Mouse (Mus musculus) C2C12 (cell line): Measurements from ENCODE around the gene Dcaf12. TPM values are rescaled to one million over a fixed set of nuclear protein-coding genes. Genes with fewer than 3 reads are reported as not detected.

ENCODE experiments used
- H3K27me3 ChIP-seq: one replicate; pipeline ENCODE4 v1.6.1; 2011; ENCODE audit not compliant: control insufficient read depth, insufficient read depth, insufficient read length
- H3K36me3 ChIP-seq: one replicate; pipeline ENCODE4 v1.6.1; 2011; ENCODE audit not compliant: control insufficient read depth, insufficient read depth
- H3K4me3 ChIP-seq: one replicate; pipeline ENCODE4 v1.5.1; 2011; ENCODE audit warnings: mild to moderate bottlenecking, control low read depth; ENCODE audit not compliant: poor library complexity, insufficient read depth, severe bottlenecking
- H3K79me2 ChIP-seq: one replicate; pipeline ENCODE4 v1.6.1; 2011; ENCODE audit not compliant: control insufficient read depth, insufficient read depth
- H3K79me3 ChIP-seq: one replicate; pipeline ENCODE4 v1.6.1; 2011; ENCODE audit warnings: low read depth, control low read depth
- H3ac ChIP-seq: one replicate; pipeline ENCODE3; 2011; ENCODE audit warnings: low read depth; ENCODE audit not compliant: control insufficient read depth, insufficient read length
- CEBPB ChIP-seq: IDR thresholded peaks from one replicate; pipeline ENCODE4 v1.6.1; 2011; ENCODE audit warnings: low read depth, mild to moderate bottlenecking, control low read depth, moderate library complexity
- CTCF ChIP-seq: IDR thresholded peaks from one replicate; pipeline ENCODE4 v1.5.1; 2011; ENCODE audit not compliant: control insufficient read depth, insufficient read depth, insufficient read length
- FOSL1 ChIP-seq: IDR thresholded peaks from one replicate; pipeline ENCODE4 v1.8.0; 2011; ENCODE audit warnings: mild to moderate bottlenecking, low read length; ENCODE audit not compliant: poor library complexity, insufficient read depth, severe bottlenecking
- MAX ChIP-seq: IDR thresholded peaks from one replicate; pipeline ENCODE4 v1.6.1; 2011; ENCODE audit warnings: mild to moderate bottlenecking, control low read depth
- MYOD1 ChIP-seq: IDR thresholded peaks from one replicate; pipeline ENCODE4 v1.6.1; 2011; ENCODE audit warnings: low read depth; ENCODE audit not compliant: control insufficient read depth, insufficient read length
- MYOG ChIP-seq: IDR thresholded peaks from one replicate; pipeline ENCODE4 v1.6.1; 2011; ENCODE audit not compliant: control insufficient read depth, insufficient read length; ENCODE audit errors: extremely low read depth
- USF1 ChIP-seq: IDR thresholded peaks from one replicate; pipeline ENCODE4 v1.6.1; 2011; ENCODE audit warnings: low read depth, mild to moderate bottlenecking, control low read depth, moderate library complexity
- long read RNA-seq, 2 experiments: library from polyadenylated mRNA; unstranded; transcript quantifications; one replicate each; pipeline ENCODE4 v2.0.0; 2019 to 2020
- polyA plus RNA-seq: library from polyadenylated mRNA; unstranded; fragments of >200 nt; fragmentation: generic; extraction: Trizol; gene quantifications from one replicate; pipeline ENCODE4 v1.2.1, GENCODE M21; 2012; ENCODE audit warnings: missing spikeins

Gene Dcaf12
- 20.9 TPM for polyA plus RNA-seq
- long read RNA-seq, experiment 1, transcript Dcaf12-201 (9 exons, 3,442 nt) = major isoform, 41 of 56 reads
- long read RNA-seq, experiment 1, partial matches to known transcripts = 5 of 56 reads
- long read RNA-seq, experiment 1, other reads (novel, unspliced or antisense) = 10 of 56 reads
- long read RNA-seq, experiment 2, transcript Dcaf12-201 (9 exons, 3,442 nt) = major isoform, 348 of 368 reads
- long read RNA-seq, experiment 2, partial matches to known transcripts = 4 of 368 reads
- long read RNA-seq, experiment 2, other reads (novel, unspliced or antisense) = 16 of 368 reads

DNA sequence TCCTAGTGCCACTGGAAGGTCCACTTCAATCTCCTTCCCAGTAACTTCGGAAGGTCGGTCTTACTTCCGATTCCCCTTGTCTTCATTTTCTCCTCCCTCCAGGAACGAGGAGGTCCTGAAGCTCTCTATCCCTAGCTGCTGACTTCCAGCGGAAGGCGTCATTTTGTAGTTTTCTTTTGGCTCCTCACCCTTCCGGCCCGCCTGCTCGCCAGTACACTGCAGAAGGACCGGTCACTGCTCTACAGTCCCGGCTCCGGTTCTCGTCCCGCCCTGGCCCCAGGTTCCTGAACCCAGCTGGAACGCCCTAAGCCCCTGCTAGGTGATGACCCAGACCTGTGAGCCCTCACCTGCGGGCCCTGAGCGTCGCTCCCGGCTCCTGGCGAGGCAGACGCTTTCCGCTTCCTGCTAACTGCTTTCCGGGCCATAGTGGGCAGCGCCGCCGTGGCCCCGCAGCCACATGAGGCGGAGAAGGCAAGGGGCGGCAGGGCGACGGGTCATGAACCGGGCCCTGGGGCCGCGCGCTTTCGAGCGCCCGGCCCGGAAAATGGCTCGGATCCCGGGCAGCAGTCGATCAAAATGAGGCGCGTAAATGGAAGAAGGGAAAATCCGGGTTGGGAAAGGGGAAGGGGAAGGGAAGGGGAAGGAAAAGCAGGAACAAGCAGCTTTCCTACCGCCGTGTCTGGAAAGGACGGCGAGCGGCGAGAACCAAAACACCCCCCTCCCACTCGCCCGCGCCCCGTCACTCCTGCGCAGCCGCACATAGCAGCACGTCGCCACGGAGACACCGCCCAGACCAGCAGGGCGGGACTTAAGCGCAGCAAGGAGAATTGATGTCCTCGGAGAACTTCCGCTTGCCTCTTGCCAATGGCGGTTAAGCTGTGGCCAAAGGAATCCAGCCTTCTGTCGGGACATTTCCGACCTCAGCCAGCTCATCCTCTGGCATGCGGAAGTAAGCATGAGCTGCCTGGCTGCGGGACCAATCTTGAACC is at the start of gene Dcaf12:
Gene Dcaf12 (minus strand): TSS at position 749 of the 989 bp plus-strand sequence.
- Histone ChIP-seq H3K79me2 (peaks cover 49% of the 10 kb centered on the region), H3K27me3 (no peaks in the 10 kb centered on the region), H3ac (peak within 1 kb of the TSS; percentile 96), H3K4me3 (peak within 1 kb of the TSS; percentile 97), H3K36me3 (peaks cover 34% of the 10 kb centered on the region), H3K79me3 (peaks cover 36% of the 10 kb centered on the region)
- no peak for TF ChIP-seq CEBPB
- no peak for TF ChIP-seq MYOG
- peak; percentile 53 for TF ChIP-seq MAX
- TF ChIP-seq FOSL1 = peak; percentile 34
- TF ChIP-seq MYOD1 = no peak
- TF ChIP-seq CTCF = no peak
- no peak for TF ChIP-seq USF1

GRCm38 (mm10) chr4:41361059-41361458 is 46.4 kb upstream of the Dcaf12 start:
- Histone ChIP-seq H3K79me2 (peaks cover 100% of the 10 kb centered on the region), H3K4me3 (no peak overlapping the region), H3ac (no peak overlapping the region), H3K79me3 (peaks cover 89% of the 10 kb centered on the region), H3K36me3 (peaks cover 17% of the 10 kb centered on the region), H3K27me3 (no peaks in the 10 kb centered on the region)
- TF ChIP-seq MAX (no peak), CTCF (no peak), USF1 (no peak)

- no peak for TF ChIP-seq CEBPB
- TF ChIP-seq CTCF = no peak
- TF ChIP-seq FOSL1 = no peak
- no peak for TF ChIP-seq USF1
- TF ChIP-seq MAX = no peak
- no peak for TF ChIP-seq MYOG
- no peak for TF ChIP-seq MYOD1
- H3K27me3 ChIP-seq = no peaks in the 10 kb centered on the region
- no peak overlapping the region for H3K4me3 ChIP-seq
- peaks cover 17% of the 10 kb centered on the region for H3K36me3 ChIP-seq
- H3K79me3 ChIP-seq = peaks cover 90% of the 10 kb centered on the region
- peaks cover 100% of the 10 kb centered on the region for H3K79me2 ChIP-seq
- H3ac ChIP-seq = no peak overlapping the region
These were observed 44.7 kb upstream of the Dcaf12 start for GRCm38 (mm10) chr4:41359358-41359757.

- Histone ChIP-seq H3K27me3 (no peaks in the 10 kb centered on the region), H3K79me2 (peaks cover 100% of the 10 kb centered on the region), H3K79me3 (peaks cover 93% of the 10 kb centered on the region), H3K36me3 (peaks cover 17% of the 10 kb centered on the region), H3ac (no peak overlapping the region), H3K4me3 (no peak overlapping the region)
- TF ChIP-seq USF1 (no peak), MYOG (no peak)
These were observed 44.0 kb upstream of the Dcaf12 start for GRCm38 (mm10) chr4:41358669-41359068.

DNA sequence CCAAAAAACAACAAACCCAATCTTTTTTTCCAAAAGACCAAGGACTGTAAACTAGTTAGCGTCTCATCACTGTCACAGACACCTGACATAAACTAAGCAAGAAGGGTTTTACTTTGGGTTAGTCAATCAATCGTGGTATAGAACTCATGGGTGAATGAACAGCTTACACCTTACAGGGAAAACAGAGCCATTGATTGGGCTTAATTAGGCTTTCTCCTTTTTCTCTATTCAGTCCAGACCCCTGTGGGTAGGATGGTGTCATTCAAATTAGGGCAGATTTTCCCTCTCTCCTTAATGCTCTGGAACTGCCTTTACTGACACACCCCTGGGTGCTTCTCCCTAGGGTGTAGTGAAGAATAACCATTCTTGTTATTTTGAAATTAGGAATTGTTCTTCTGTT is 42.5 kb upstream of the Dcaf12 start:
- TF ChIP-seq MYOG (no peak), USF1 (no peak), CTCF (no peak), CEBPB (no peak), MYOD1 (no peak), FOSL1 (no peak), MAX (no peak)
- H3K79me3 ChIP-seq = peaks cover 96% of the 10 kb centered on the region
- no peak overlapping the region for H3K4me3 ChIP-seq
- H3ac ChIP-seq = no peak overlapping the region
- peaks cover 17% of the 10 kb centered on the region for H3K36me3 ChIP-seq
- peaks cover 100% of the 10 kb centered on the region for H3K79me2 ChIP-seq
- H3K27me3 ChIP-seq = no peaks in the 10 kb centered on the region

DNA sequence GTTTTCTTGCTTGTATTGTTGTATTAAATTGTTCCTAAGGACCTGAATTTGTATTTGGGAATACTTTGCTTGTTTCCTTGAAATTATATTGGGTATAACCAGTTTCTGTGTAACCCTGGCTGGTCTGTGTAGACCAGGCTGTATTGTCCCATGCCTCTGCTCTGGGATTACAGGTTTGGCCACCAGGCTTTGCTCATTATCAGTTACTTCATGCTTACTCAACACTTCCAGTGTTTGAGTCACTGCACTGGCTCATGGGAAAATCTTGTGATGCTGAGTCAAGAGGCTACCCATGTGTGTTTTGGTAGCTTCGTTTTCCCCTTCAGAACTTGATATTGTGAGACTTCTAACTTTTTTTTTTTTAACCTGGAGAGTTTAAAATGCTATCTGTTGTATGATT is 38.6 kb upstream of the Dcaf12 start:
- no peak overlapping the region for H3K4me3 ChIP-seq
- H3ac ChIP-seq = no peak overlapping the region
- peaks cover 14% of the 10 kb centered on the region for H3K36me3 ChIP-seq
- H3K27me3 ChIP-seq = no peaks in the 10 kb centered on the region
- H3K79me3 ChIP-seq = peaks cover 88% of the 10 kb centered on the region
- H3K79me2 ChIP-seq = peaks cover 93% of the 10 kb centered on the region
- TF ChIP-seq CEBPB (peak; percentile 46), MYOD1 (no peak)
